Mouse (Mus musculus) hindbrain, postnatal 0 days (tissue): ENCODE results near the gene Ccnl1. TPM values are rescaled to one million over a fixed set of nuclear protein-coding genes. Genes with fewer than 3 reads are reported as not detected.

Experiments
- ATAC-seq: fragments of 200-750 bp; cut with Nextera tagmentation; 2 replicates; pipeline ENCODE4 v1.8.0; 2017; ENCODE audit warnings: mild to moderate bottlenecking, moderate TSS enrichment, moderate library complexity
- DNase-seq: peaks from one replicate; pipeline ENCODE4 v3.0.0-alpha.2; 2015; ENCODE audit warnings: low spot score
- H3K27ac ChIP-seq: fragments of 300-500 bp; sonication (generic); 2 replicates; pipeline ENCODE4 v1.5.1; 2014; ENCODE audit warnings: mild to moderate bottlenecking
- H3K27me3 ChIP-seq: fragments of 300-500 bp; sonication (generic); 2 replicates; pipeline ENCODE4 v1.6.1; 2014; ENCODE audit warnings: low read length, mixed read lengths; ENCODE audit not compliant: insufficient read depth
- H3K36me3 ChIP-seq: fragments of 300-500 bp; sonication (generic); 2 replicates; pipeline ENCODE4 v1.6.1; 2014; ENCODE audit warnings: low read length, mixed read lengths; ENCODE audit not compliant: insufficient read depth
- H3K4me1 ChIP-seq: fragments of 300-500 bp; sonication (generic); 2 replicates; pipeline ENCODE4 v1.6.1; 2014; ENCODE audit warnings: antibody characterized with exemption, low read length, mixed read lengths; ENCODE audit not compliant: insufficient read depth
- H3K4me2 ChIP-seq: fragments of 300-500 bp; sonication (generic); 2 replicates; pipeline ENCODE4 v1.6.1; 2014; ENCODE audit warnings: low read depth, mild to moderate bottlenecking, low read length, moderate library complexity, mixed read lengths
- H3K4me3 ChIP-seq: fragments of 300-500 bp; sonication (generic); 2 replicates; pipeline ENCODE4 v1.5.1; 2014; ENCODE audit warnings: low read length
- H3K9ac ChIP-seq: fragments of 300-500 bp; sonication (generic); replicated peaks from 2 replicates; pipeline ENCODE4 v1.6.1; 2014; ENCODE audit warnings: mild to moderate bottlenecking, low read length, moderate library complexity, mixed read lengths
- H3K9me3 ChIP-seq: fragments of 300-500 bp; sonication (generic); 2 replicates; pipeline ENCODE4 v1.6.1; 2016; ENCODE audit warnings: low read length, mixed read lengths
- CTCF ChIP-seq: IDR thresholded peaks from 2 replicates; pipeline ENCODE4 v1.5.1; 2016; ENCODE audit warnings: antibody characterized with exemption, control low read depth, low read depth
- WGBS: fragments of 180-500 bp; shearing (Covaris S2); extraction: QIAGEN DNeasy Blood & Tissue Kit; methylation state at CpG from one replicate; pipeline ENCODE4 v1.1.7; 2014; 5-methylcytosine and 5-hydroxymethylcytosine counted together
- polyA plus RNA-seq: library from polyadenylated mRNA; unstranded; fragments of >200 nt; fragmentation: Nextera tagmentation; extraction: Ambion mirVana; gene quantifications from 2 replicates; pipeline ENCODE4 v1.2.1, GENCODE M21; 2015
- total RNA-seq: library from RNA; depleted of rRNA; stranded (reverse); fragments of >200 nt; gene quantifications from 2 replicates; pipeline ENCODE4 v1.2.3, GENCODE M21; 2014

Ccnl1 gene
- total and polyA plus RNA-seq, 2 experiments from 2014 or later: 32.9 to 56.8 TPM

DNA sequence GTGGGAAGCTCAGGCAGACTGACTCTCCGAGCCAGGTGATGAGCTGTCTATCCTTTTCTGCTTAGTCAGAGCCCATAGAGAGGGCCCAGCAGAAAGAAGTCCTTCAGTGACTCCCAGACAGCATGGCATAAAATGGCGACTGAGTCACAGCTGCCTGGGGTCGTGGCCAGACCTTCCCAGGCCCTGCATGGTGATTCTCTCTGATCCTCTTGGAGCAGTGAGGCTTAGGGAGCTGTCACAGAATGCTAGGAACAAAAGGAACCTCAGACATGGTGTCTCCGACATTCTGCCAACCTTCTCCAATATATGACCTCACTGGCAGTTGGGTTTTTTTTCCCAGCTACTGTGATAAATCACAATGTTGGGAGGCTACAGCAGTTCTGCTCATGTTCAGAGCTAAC, 30.9 kb downstream of the Ccnl1 start:
- Histone ChIP-seq H3K27ac (no peak overlapping the region), H3K9ac (no peak overlapping the region), H3K4me3 (no peak overlapping the region), H3K36me3 (no peaks in the 10 kb centered on the region), H3K4me1 (0 out of 2 replicates have a peak, but pooled peaks cover 3% of the 10 kb centered on the region), H3K9me3 (no peaks in the 10 kb centered on the region), H3K27me3 (no peaks in the 10 kb centered on the region), H3K4me2 (no peak overlapping the region)
- no peak for TF ChIP-seq CTCF
- DNase-seq: no peak
- ATAC-seq: no peak
- WGBS: 75% methylated on average over 4 of the region's 4 CpGs

DNA sequence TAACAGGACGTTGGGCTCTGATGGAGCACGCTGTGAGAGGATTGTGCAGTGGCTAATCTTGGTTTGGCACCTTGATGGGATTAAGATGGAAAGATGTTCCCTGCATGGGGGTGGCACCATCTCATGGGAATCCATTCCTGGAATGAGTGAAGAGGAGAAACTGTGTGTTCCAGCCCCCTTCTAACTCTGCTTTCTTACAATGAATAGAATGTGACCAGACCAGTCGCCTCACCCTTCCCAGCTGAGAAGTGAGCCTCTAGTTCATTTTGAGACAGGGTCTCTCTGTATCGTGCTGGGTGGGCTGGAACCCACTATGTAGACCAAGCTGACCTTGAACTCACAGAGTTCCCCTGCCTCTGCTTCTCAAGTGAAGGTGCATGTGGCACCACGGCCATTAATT, 31.6 kb downstream of the Ccnl1 start:
- no peak overlapping the region for H3K4me3 ChIP-seq
- no peak for TF ChIP-seq CTCF
- H3K4me2 ChIP-seq: no peak overlapping the region
- no peak overlapping the region for H3K27ac ChIP-seq
- H3K27me3 ChIP-seq: no peaks in the 10 kb centered on the region
- H3K9me3 ChIP-seq: no peaks in the 10 kb centered on the region
- ATAC-seq (no peak), DNase-seq (no peak)
- WGBS: 89% methylated on average over 5 of the region's 5 CpGs
- H3K4me1 ChIP-seq: 0 out of 2 replicates have a peak, but pooled peaks cover 3% of the 10 kb centered on the region
- no peaks in the 10 kb centered on the region for H3K36me3 ChIP-seq
- no peak overlapping the region for H3K9ac ChIP-seq

DNA sequence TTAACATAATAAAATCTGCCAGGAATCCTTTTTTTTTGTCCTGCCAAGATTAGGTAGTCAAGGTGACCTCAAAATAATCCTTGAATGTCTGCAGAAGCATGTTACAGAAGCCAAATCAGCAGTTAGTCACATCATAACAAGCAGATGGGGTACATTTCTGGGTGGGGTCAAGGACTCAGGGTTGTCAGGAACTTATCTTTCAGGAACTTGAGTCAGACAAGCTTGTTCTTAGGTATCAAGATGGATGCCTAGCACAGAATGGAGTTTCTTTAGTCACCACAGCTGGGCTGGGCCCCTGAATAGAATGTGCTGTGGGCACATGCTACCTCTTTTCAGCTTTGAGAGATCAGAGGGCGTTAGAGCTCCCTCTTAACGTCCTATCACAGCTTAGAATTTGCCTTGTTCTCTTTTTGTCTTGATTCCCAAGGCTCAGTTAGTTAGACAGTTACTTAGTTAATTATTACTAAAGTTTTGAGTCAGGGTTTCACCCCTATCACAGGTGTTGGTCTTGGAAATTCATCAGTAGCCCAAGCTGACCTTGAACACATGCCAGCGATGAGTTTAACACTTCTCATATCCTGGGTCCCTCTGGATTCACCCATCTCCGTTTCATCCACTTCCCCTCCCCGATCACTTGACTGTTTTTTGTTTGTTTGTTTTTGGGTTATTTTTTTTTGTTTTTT, 32.9 kb downstream of the Ccnl1 start:
- no peak overlapping the region for H3K27ac ChIP-seq
- WGBS: 80% methylated on average over 5 of the region's 5 CpGs
- no peak overlapping the region for H3K4me3 ChIP-seq
- no peak overlapping the region for H3K9ac ChIP-seq
- H3K36me3 ChIP-seq: no peaks in the 10 kb centered on the region
- H3K4me1 ChIP-seq: 0 out of 2 replicates have a peak, but pooled peaks cover 3% of the 10 kb centered on the region
- no peak for TF ChIP-seq CTCF
- ATAC-seq (no peak), DNase-seq (no peak)
- H3K9me3 ChIP-seq: no peaks in the 10 kb centered on the region
- H3K27me3 ChIP-seq: no peaks in the 10 kb centered on the region
- no peak overlapping the region for H3K4me2 ChIP-seq

DNA sequence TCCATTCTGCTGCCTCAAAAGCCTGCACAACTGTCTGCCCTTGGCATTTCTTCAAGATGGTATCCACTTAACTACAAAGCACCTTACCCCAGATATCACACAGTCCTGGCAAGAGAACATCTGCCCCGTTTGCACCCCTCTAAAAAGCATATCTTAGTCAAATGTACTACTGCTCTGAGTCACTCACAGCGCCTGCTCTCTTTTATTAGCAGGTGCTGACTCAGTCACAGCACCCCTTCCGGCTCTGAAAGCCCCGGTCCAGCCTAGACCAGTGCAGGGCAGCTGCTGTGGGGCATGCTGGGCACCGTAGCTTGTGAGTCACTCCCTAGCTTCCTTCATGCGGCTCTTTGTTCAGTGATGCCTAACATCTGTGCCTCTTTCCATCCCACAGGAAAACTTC, 35.6 kb downstream of the Ccnl1 start:
- H3K9ac ChIP-seq: no peak overlapping the region
- H3K4me1 ChIP-seq: no peaks in the 10 kb centered on the region
- H3K4me3 ChIP-seq: no peak overlapping the region
- 57% methylated on average over 6 of the region's 6 CpGs for WGBS
- DNase-seq (no peak), ATAC-seq (no peak; the same call in 1 of the 2 replicates)
- H3K4me2 ChIP-seq: no peak overlapping the region
- H3K36me3 ChIP-seq: no peaks in the 10 kb centered on the region
- no peaks in the 10 kb centered on the region for H3K27me3 ChIP-seq
- no peaks in the 10 kb centered on the region for H3K9me3 ChIP-seq
- TF ChIP-seq CTCF: no peak
- no peak overlapping the region for H3K27ac ChIP-seq

DNA sequence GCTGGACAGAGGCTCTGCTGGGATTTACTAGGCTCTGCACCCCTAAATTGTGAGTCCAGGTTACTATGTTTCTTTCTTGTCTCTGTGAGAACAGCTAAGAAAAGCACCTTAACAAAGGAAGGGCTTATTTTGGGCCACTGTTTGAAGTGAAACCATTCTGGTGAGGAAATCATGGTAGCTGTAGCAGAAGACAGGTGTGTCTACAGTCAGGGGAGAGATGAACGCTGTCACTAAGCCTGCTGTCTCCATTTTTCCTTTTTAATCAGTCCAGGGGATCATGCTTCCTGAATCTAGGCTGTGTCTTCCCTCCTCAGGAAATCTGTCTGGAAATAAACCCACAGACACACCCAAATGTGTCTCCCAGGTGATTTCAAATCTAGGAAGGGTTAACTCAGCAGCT, 36.4 kb downstream of the Ccnl1 start:
- no peak for DNase-seq
- no peak overlapping the region for H3K9ac ChIP-seq

DNA sequence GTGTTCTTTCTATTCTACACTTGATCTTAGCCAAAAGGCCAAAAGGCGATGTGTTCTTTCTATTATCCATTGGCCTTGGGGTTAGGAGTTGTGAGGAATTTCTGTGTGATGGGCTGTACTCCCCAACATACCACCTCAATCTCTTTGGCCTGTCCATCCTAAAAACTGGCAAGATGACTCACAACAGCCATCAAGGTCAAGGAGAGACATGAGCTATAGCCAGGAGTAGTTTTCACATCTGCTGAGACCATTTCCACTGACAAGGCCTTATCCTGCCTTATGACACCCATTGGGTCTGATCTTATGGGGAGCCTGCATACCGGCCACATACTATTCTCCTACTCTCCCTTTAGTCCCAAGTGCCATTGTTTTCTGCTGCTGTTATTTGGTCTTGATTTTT, 39.0 kb downstream of the Ccnl1 start:
- Histone ChIP-seq H3K9me3 (no peaks in the 10 kb centered on the region), H3K27me3 (no peaks in the 10 kb centered on the region), H3K27ac (no peak overlapping the region), H3K9ac (no peak overlapping the region), H3K4me3 (no peak overlapping the region), H3K4me2 (no peak overlapping the region), H3K4me1 (no peaks in the 10 kb centered on the region), H3K36me3 (no peaks in the 10 kb centered on the region)
- no peak for TF ChIP-seq CTCF
- 98% methylated on average over 2 of the region's 2 CpGs for WGBS
- ATAC-seq (no peak), DNase-seq (no peak)

More for the DNA sequence above, 36.4 kb downstream of the Ccnl1 start:
- WGBS: 94% methylated on average over 1 of the region's 1 CpGs
- H3K27me3 ChIP-seq: no peaks in the 10 kb centered on the region
- no peaks in the 10 kb centered on the region for H3K4me1 ChIP-seq
- no peak for TF ChIP-seq CTCF
- H3K27ac ChIP-seq: no peak overlapping the region
- H3K4me2 ChIP-seq: no peak overlapping the region
- no peak overlapping the region for H3K4me3 ChIP-seq
- no peaks in the 10 kb centered on the region for H3K36me3 ChIP-seq
- no peaks in the 10 kb centered on the region for H3K9me3 ChIP-seq
- no peak for ATAC-seq

DNA sequence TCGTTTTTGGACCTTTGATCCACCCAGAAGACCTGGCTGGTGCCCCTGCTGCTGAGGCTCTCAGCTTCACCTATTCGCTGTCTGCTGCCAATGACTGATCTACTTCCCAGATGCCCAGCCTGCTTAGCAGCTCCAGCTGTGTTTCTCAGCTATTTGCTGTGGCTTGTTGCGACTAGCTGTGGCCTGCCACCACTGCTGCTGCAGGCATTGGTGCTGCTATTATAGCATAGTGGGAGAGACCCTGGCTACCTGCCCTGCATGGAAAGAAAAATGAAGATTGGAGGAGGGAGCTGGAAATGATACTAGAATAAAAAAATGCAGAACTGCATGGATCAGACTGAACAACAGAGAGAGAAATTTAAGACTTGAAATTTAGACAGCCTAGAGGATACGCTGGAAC, 45.1 kb downstream of the Ccnl1 start:
- no peak overlapping the region for H3K4me3 ChIP-seq
- 65% methylated on average over 4 of the region's 4 CpGs for WGBS

More for the DNA sequence above, 45.1 kb downstream of the Ccnl1 start:
- no peak overlapping the region for H3K4me2 ChIP-seq
- H3K4me1 ChIP-seq: no peaks in the 10 kb centered on the region
- no peak for DNase-seq
- no peaks in the 10 kb centered on the region for H3K9me3 ChIP-seq
- H3K27me3 ChIP-seq: no peaks in the 10 kb centered on the region
- TF ChIP-seq CTCF: no peak
- H3K27ac ChIP-seq: no peak overlapping the region
- H3K9ac ChIP-seq: no peak overlapping the region
- no peak for ATAC-seq
- H3K36me3 ChIP-seq: no peaks in the 10 kb centered on the region
